Mouse (Mus musculus) embryonic facial prominence, embryonic 13.5 days (tissue): ENCODE data around the gene Add3. TPM values are rescaled to one million over a fixed set of nuclear protein-coding genes. Genes with fewer than 3 reads are reported as not detected.

Experiments used
- ATAC-seq: fragments of 200-750 bp; cut with Nextera tagmentation; 2 replicates; pipeline ENCODE4 v1.8.0; 2017; ENCODE audit warnings: low read depth; ENCODE audit not compliant: insufficient number of reproducible peaks, insufficient read depth, low FRiP score, low TSS enrichment
- H3K27ac ChIP-seq: fragments of 300-500 bp; sonication (generic); 2 replicates; pipeline ENCODE4 v1.5.1; 2015; ENCODE audit warnings: moderate library complexity, mild to moderate bottlenecking, inconsistent platforms
- H3K27me3 ChIP-seq: fragments of 300-500 bp; sonication (generic); 2 replicates; pipeline ENCODE4 v1.6.1; 2015; ENCODE audit warnings: mild to moderate bottlenecking, inconsistent platforms
- H3K36me3 ChIP-seq: fragments of 300-500 bp; sonication (generic); 2 replicates; pipeline ENCODE4 v1.6.1; 2015; ENCODE audit warnings: mild to moderate bottlenecking, inconsistent platforms
- H3K4me1 ChIP-seq: fragments of 300-500 bp; sonication (generic); 2 replicates; pipeline ENCODE4 v1.6.1; 2015; ENCODE audit warnings: inconsistent platforms
- H3K4me2 ChIP-seq: fragments of 300-500 bp; sonication (generic); 2 replicates; pipeline ENCODE4 v1.6.1; 2015; ENCODE audit warnings: moderate library complexity, mild to moderate bottlenecking, inconsistent platforms
- H3K4me3 ChIP-seq: fragments of 300-500 bp; sonication (generic); 2 replicates; pipeline ENCODE4 v1.5.1; 2015; ENCODE audit warnings: mild to moderate bottlenecking, inconsistent platforms
- H3K9ac ChIP-seq: fragments of 300-500 bp; sonication (generic); 2 replicates; pipeline ENCODE4 v1.6.1; 2015; ENCODE audit warnings: mild to moderate bottlenecking, inconsistent platforms
- H3K9me3 ChIP-seq: fragments of 300-500 bp; sonication (generic); 2 replicates; pipeline ENCODE4 v1.6.1; 2016; ENCODE audit warnings: inconsistent platforms
- WGBS: fragments of 180-500 bp; shearing (Covaris S2); methylation state at CpG from one replicate; pipeline ENCODE4 v1.1.7; 2015; ENCODE audit warnings: mixed read lengths; 5-methylcytosine and 5-hydroxymethylcytosine counted together
- polyA plus RNA-seq: library from polyadenylated mRNA; unstranded; fragments of >200 nt; fragmentation: Nextera tagmentation; extraction: Ambion mirVana; gene quantifications from 2 replicates; pipeline ENCODE4 v1.2.1, GENCODE M21; 2015

The Add3 gene
- polyA plus RNA-seq, 1 experiment from 2014 or later, result 73.8 TPM

DNA sequence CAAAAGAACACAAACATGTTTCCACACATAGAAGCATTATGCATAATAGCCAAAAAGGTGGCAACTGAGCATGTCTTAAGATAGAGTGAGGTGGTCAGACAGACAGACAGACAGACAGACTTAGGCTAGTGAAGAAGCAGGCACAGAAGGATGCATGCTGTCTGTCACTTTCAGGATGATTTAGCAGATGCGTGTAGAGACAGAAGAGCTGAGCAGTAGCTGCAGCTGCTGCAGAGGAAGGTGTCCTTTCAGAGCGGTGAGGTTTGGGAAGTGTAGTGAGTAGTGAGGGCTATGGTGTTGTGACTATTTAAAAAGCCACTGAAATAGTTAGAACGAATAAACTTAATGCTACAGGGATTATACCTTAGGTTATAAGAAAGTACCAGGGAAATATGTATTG, 13.9 kb downstream of the Add3 start:
- peaks cover 6% of the 10 kb centered on the region for H3K4me1 ChIP-seq
- ATAC-seq, result no peak
- no peaks in the 10 kb centered on the region for H3K27me3 ChIP-seq
- WGBS, result 88% methylated on average over 3 of the region's 3 CpGs
- H3K36me3 ChIP-seq, result no peaks in the 10 kb centered on the region
- H3K9ac ChIP-seq, result no peak overlapping the region
- H3K4me3 ChIP-seq, result no peak overlapping the region
- no peak overlapping the region for H3K27ac ChIP-seq
- no peaks in the 10 kb centered on the region for H3K9me3 ChIP-seq
- H3K4me2 ChIP-seq, result no peak overlapping the region

DNA sequence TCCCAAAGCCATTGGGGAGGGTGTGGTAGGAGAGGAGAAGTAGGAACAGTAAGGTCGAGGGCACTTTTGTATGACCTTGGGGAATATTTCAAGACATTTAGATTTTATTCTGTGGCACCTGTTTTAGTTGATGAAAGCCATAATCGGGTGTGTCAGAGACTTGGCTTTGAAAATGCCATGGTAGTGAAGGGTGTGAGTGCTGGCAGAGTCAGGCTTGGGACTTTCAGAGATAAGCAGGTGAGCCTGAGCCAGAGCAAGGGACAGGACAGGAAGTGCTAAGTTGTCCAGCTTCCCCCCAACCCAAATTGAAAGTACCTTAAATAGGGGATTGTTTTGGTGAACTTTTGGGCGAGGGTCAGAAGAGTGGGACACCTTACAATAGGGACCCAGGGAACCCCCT, 16.1 kb downstream of the Add3 start:
- Histone ChIP-seq H3K4me3 (no peak overlapping the region), H3K27ac (no peak overlapping the region), H3K9me3 (no peaks in the 10 kb centered on the region), H3K4me2 (no peak overlapping the region), H3K27me3 (no peaks in the 10 kb centered on the region), H3K4me1 (peaks cover 17% of the 10 kb centered on the region), H3K9ac (no peak overlapping the region), H3K36me3 (no peaks in the 10 kb centered on the region)
- ATAC-seq, result no peak
- WGBS, result 86% methylated on average over 3 of the region's 3 CpGs

DNA sequence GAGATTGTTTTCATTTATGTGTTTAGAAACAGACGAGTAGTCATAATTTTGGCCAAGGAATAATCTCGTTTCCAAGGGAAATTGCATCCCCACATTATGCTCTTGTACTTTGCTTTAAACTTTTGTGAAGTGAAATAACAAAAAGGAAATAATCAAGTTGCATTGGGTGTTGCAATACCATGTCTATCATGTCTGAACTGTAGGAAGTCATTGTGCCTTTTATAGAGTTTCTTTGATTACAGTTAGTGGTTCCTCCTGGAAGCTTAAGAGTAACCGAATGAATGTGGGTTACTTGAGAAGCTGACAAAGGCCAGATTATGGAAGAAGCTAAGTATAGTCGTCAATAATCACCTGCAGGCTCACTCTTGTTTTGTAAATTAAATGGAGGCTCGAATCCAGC, 16.9 kb downstream of the Add3 start:
- Histone ChIP-seq H3K9me3 (no peaks in the 10 kb centered on the region), H3K27me3 (no peaks in the 10 kb centered on the region), H3K27ac (no peak overlapping the region), H3K4me3 (no peak overlapping the region), H3K36me3 (no peaks in the 10 kb centered on the region), H3K4me1 (peaks cover 14% of the 10 kb centered on the region), H3K9ac (no peak overlapping the region), H3K4me2 (no peak overlapping the region)
- WGBS, result 69% methylated on average over 5 of the region's 5 CpGs
- ATAC-seq, result no peak

DNA sequence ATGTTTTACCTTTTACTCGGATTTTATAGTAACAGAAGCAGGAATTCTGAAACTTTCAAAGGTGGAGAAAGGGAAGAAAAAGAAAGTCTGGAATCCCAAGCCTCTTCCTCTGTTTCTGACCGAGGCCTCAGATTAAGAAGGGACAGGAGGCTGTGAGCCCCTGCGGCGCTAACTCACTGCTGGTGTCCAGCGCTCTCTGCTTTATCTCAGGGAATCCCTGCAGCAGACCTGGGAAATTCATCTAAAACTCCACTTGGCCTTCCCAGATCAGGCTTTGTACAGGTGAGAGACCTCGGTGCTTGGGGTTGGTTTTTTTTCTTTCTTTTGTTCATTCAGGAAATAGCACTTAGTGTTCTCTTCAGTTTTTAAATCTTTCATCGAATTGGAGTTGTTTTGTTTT, 19.1 kb downstream of the Add3 start:
- Histone ChIP-seq H3K36me3 (no peaks in the 10 kb centered on the region), H3K9me3 (no peaks in the 10 kb centered on the region), H3K27me3 (no peaks in the 10 kb centered on the region), H3K27ac (no peak overlapping the region), H3K9ac (no peak overlapping the region), H3K4me3 (no peak overlapping the region), H3K4me1 (peaks cover 14% of the 10 kb centered on the region), H3K4me2 (no peak overlapping the region)
- whole genome bisulfite sequencing, result 25% methylated on average over 7 of the region's 7 CpGs
- no peak for ATAC-seq

DNA sequence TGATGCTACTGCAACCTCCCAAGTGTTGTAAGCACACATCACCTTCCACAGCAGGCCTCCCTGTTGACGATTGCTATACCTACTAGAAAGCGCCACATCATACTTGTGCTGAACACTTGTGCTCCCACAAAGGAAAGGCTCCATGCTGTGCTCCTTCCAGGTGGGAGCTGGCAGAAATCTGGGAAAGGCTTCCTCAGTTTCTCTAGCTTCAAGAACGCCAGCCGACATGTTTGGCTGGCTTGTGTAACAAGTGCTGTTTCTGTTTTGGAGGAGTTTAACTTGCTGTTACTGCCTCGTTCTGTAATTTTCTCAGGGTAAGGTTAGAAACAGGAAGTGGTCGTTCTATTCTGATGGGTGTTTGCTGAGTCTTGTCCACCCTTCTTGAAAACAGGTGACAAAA, 22.7 kb downstream of the Add3 start:
- Histone ChIP-seq H3K9me3 (no peaks in the 10 kb centered on the region), H3K4me1 (peaks cover 18% of the 10 kb centered on the region), H3K4me3 (no peak overlapping the region), H3K27ac (no peak overlapping the region), H3K4me2 (no peak overlapping the region), H3K9ac (no peak overlapping the region), H3K27me3 (no peaks in the 10 kb centered on the region), H3K36me3 (no peaks in the 10 kb centered on the region)
- 88% methylated on average over 6 of the region's 6 CpGs for WGBS
- ATAC-seq, result no peak

DNA sequence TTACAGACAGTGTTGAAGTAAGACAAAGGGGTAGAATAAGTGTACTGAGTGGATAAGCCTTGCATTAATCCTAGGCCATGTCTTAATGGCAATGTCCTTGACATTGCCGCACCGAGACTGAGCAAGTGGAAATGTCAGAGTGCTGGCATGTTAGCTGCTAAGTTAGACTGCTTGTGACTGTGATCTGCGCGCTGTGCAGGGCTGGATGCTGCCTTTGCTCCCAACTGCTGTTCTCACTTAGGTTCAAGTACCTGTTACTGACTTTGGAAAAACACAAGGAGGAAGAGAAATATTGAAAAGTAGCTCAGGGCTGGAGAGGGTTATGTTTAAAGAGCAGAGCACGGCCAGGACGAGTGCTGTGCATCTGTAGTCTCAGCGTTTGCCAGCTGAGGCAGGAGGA, 24.4 kb downstream of the Add3 start:
- no peak overlapping the region for H3K4me3 ChIP-seq
- H3K27me3 ChIP-seq, result no peaks in the 10 kb centered on the region
- H3K9me3 ChIP-seq, result no peaks in the 10 kb centered on the region
- WGBS, result 83% methylated on average over 7 of the region's 7 CpGs
- no peak overlapping the region for H3K27ac ChIP-seq
- H3K9ac ChIP-seq, result no peak overlapping the region
- no peak for ATAC-seq
- peaks cover 11% of the 10 kb centered on the region for H3K4me1 ChIP-seq
- H3K4me2 ChIP-seq, result no peak overlapping the region
- H3K36me3 ChIP-seq, result no peaks in the 10 kb centered on the region

DNA sequence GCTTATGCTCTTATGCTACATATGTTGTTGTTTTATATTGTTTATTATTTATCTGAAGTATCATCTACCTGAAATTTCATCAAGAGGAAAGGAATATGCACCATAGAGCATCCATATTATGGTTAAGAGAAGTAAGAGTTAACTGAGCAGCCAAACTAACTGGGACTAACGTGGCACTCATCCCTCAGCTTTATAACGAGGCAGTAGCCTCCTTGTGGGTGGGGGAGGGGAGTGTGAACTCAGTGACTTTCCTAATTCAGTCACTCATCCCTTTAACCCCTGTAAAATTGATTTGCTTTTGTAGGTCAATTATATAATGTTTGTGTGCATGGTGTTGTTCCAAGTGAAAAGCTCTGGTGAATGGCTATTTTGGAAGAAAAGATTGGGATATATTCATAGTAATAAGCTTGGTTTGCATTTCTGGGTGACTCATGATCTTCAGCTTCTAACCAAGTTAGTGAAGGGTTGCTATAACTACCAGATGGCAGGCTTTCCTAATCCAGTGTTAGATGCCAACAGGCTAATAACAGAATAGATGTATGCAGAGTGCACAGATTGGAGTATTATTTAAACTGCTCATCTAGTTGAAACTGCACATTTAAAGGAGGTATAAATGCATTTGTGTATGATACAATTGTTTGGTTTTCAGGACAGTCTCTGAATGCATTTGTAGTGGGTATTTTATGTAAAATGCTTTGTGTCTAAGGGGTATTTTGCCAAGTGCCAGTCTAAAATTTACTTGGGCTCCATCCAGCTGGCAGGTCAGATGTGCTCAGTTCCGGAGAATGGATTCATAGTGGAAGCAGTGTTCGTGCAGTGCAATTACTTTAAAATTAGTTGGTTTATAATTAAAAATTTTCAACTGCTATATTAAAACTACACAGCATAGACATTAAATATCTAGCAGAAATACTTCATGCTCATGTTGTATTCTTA, 25.3 kb downstream of the Add3 start:
- H3K27me3 ChIP-seq, result no peaks in the 10 kb centered on the region
- H3K9ac ChIP-seq, result no peak overlapping the region
- no peak overlapping the region for H3K4me2 ChIP-seq
- no peak overlapping the region for H3K27ac ChIP-seq
- peaks cover 4% of the 10 kb centered on the region for H3K4me1 ChIP-seq
- H3K4me3 ChIP-seq, result no peak overlapping the region
- H3K36me3 ChIP-seq, result no peaks in the 10 kb centered on the region
- WGBS, result 52% methylated on average over 4 of the region's 4 CpGs
- no peak for ATAC-seq
- no peaks in the 10 kb centered on the region for H3K9me3 ChIP-seq

DNA sequence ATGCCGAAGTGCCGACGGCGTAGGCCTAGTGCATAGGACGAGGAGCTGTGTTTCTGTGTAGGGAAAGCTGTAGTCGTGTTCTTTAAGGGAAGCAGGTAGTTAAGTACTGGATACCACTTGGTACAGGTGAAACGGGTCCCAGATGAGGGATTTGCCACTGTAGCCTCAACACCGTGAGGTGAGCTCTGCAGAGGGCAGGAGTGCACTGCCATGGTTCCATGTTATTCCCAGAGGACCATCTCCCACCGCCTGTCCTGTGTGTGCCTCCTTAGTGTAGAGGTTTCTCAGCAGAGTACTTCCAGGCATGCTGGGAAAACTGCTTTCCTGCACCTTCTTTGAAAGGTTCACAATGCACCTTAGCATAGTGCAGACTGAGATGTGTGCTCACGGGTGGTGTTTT, 26.1 kb downstream of the Add3 start:
- Histone ChIP-seq H3K4me2 (no peak overlapping the region), H3K4me1 (peaks cover 3% of the 10 kb centered on the region), H3K4me3 (no peak overlapping the region), H3K36me3 (no peaks in the 10 kb centered on the region), H3K27me3 (no peaks in the 10 kb centered on the region), H3K9ac (no peak overlapping the region), H3K9me3 (no peaks in the 10 kb centered on the region), H3K27ac (no peak overlapping the region)
- ATAC-seq, result no peak
- WGBS, result 91% methylated on average over 10 of the region's 10 CpGs

DNA sequence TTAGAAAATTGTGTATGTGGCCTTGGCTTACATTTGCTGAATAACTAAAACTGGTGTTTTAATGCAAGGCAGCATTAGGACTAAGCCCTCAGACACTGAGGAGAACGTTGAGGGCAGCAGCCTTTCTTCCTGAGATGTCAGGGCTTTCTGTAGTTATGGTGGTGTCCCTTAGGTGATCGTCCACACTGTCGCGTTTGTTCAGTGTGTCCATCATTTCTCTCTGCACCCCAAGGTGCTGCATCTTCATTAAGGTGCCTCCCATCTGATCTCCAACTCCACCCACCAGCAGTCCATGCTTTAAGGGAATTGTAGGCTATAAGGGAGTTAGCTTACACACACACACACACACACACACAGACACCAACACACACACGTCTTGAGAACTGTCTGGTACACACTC, 28.3 kb downstream of the Add3 start:
- H3K27ac ChIP-seq, result no peak overlapping the region
- no peak for ATAC-seq
- no peaks in the 10 kb centered on the region for H3K27me3 ChIP-seq
- no peaks in the 10 kb centered on the region for H3K36me3 ChIP-seq
- H3K4me3 ChIP-seq, result no peak overlapping the region
- H3K9ac ChIP-seq, result no peak overlapping the region
- WGBS, result 77% methylated on average over 5 of the region's 5 CpGs
- H3K4me2 ChIP-seq, result no peak overlapping the region
- H3K4me1 ChIP-seq, result peaks cover 7% of the 10 kb centered on the region
- no peaks in the 10 kb centered on the region for H3K9me3 ChIP-seq

DNA sequence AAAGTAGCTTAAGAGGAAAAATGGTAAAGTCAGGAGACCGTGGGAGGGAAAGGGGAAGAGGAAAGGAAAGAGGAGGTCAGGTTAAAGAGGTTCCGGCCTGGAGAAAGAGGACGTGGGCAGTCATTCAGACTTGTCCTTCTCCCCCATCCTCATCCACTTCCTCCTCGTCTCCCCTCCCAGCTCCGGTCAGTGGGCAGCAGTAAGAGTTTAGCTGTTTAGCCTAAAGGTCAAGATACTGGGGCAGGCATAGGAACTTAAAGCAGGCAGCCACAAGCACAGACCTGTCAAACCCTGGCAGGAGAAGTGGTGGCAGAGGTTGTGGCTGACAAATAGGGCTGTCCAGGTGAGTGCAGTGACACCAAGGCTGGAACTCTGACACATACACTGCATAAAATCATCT, 30.4 kb downstream of the Add3 start:
- no peak overlapping the region for H3K4me2 ChIP-seq
- ATAC-seq, result no peak
- H3K9ac ChIP-seq, result no peak overlapping the region
- H3K4me3 ChIP-seq, result no peak overlapping the region
- no peaks in the 10 kb centered on the region for H3K36me3 ChIP-seq
- H3K27ac ChIP-seq, result no peak overlapping the region
- WGBS, result 71% methylated on average over 5 of the region's 5 CpGs
- no peaks in the 10 kb centered on the region for H3K27me3 ChIP-seq
- H3K4me1 ChIP-seq, result peaks cover 3% of the 10 kb centered on the region; the same call in 1 of the 2 replicates
- H3K9me3 ChIP-seq, result no peaks in the 10 kb centered on the region

DNA sequence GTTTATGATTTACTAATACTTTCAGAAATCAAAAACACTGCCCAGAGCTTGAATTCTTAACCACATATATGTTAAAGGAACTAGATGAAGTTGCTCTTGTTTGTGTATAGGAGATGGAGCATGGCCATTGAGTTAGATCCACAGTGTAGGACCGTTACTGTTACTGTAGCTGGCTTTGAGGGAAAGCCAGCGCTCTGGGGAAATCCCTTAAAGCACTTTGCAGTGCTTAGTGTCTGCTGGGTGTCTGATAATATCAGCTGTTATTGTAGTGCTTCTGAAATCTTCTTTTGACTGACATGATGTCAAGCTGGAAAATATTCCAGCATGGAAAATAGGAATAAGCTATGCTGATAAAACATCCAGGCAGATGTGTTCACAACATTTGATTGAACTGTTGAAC, 33.8 kb downstream of the Add3 start:
- Histone ChIP-seq H3K36me3 (0 out of 2 replicates have a peak, but pooled peaks cover 4% of the 10 kb centered on the region), H3K9me3 (no peaks in the 10 kb centered on the region), H3K9ac (no peak overlapping the region), H3K27ac (no peak overlapping the region), H3K4me2 (no peak overlapping the region), H3K27me3 (no peaks in the 10 kb centered on the region), H3K4me3 (no peak overlapping the region), H3K4me1 (peaks cover 3% of the 10 kb centered on the region; the same call in 1 of the 2 replicates)
- ATAC-seq, result no peak
- 76% methylated on average over 2 of the region's 2 CpGs for WGBS

DNA sequence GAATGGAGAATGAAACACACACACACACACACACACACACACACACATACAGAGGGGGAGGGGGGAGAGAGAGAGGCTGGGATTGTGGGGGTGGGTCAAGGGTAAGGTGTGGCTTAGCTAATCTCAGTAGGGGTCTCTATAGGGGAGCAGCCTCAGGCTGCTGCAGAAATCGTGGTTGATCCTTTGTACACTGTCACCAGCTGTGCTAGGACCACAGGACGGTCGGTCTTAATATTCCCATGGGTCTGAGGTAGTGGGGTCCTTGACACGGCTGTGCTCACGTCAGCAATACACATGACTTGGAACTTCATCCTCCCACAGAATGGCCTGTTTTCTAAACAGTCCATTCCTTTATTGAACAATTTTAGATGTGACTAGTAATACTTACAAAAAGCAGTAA, 35.3 kb downstream of the Add3 start:
- no peak for ATAC-seq
- peaks cover 5% of the 10 kb centered on the region; the same call in 1 of the 2 replicates for H3K4me1 ChIP-seq
- H3K4me2 ChIP-seq, result no peak overlapping the region
- WGBS, result 72% methylated on average over 5 of the region's 5 CpGs
- 0 out of 2 replicates have a peak, but pooled peaks cover 4% of the 10 kb centered on the region for H3K36me3 ChIP-seq
- H3K27ac ChIP-seq, result no peak overlapping the region
- H3K9me3 ChIP-seq, result no peaks in the 10 kb centered on the region
- no peaks in the 10 kb centered on the region for H3K27me3 ChIP-seq
- H3K9ac ChIP-seq, result no peak overlapping the region
- H3K4me3 ChIP-seq, result no peak overlapping the region
